Mouse (Mus musculus): Measurements from ENCODE around the gene Ppm1m. TPM values are rescaled to one million over a fixed set of nuclear protein-coding genes. Genes with fewer than 3 reads are reported as not detected.
"Not testable (repeated sequence)": the region's sequence is repeated elsewhere in the genome, so short reads cannot be mapped to it uniquely, and the experiment has no call there.

Gene Ppm1m
- polyA plus RNA-seq, 1 experiment from 2014 or later = 18.7 TPM

GRCm38 (mm10) chr9:106177799-106178198, 21.7 kb downstream of the Ppm1m start:
- peaks cover 65% of the 10 kb centered on the region for H3K36me3 ChIP-seq
- peaks cover 37% of the 10 kb centered on the region for H3K4me1 ChIP-seq (replicated peaks)
- no peak overlapping the region for H3K4me3 ChIP-seq
- no peak overlapping the region for H3K4me2 ChIP-seq
- WGBS = 89% methylated on average over 6 of the region's 6 CpGs
- H3K27ac ChIP-seq (replicated peaks) = no peak overlapping the region
- H3K9me3 ChIP-seq = no peaks in the 10 kb centered on the region
- no peak overlapping the region for H3K9ac ChIP-seq
- no peak for ATAC-seq (ENCODE audit: low read depth)
- H3K27me3 ChIP-seq = no peaks in the 10 kb centered on the region

- H3K4me3 ChIP-seq = no peak overlapping the region
- H3K9me3 ChIP-seq = no peaks in the 10 kb centered on the region
- no peak overlapping the region for H3K9ac ChIP-seq
- WGBS = 78% methylated on average over 5 of the region's 5 CpGs
- H3K36me3 ChIP-seq = peaks cover 55% of the 10 kb centered on the region
- H3K4me1 ChIP-seq (replicated peaks) = peaks cover 47% of the 10 kb centered on the region
- no peak for ATAC-seq (ENCODE audit: low read depth)
- no peak overlapping the region for H3K27ac ChIP-seq (replicated peaks)
- H3K4me2 ChIP-seq = no peak overlapping the region
- H3K27me3 ChIP-seq = no peaks in the 10 kb centered on the region
Observed at GRCm38 (mm10) chr9:106176769-106177168, 22.8 kb downstream of the Ppm1m start.

GRCm38 (mm10) chr9:106175552-106176200, 23.9 kb downstream of the Ppm1m start:
- Histone ChIP-seq H3K4me1 (replicated peaks) (peaks cover 47% of the 10 kb centered on the region), H3K4me3 (no peak overlapping the region), H3K9ac (no peak overlapping the region), H3K27me3 (no peaks in the 10 kb centered on the region), H3K9me3 (no peaks in the 10 kb centered on the region), H3K4me2 (0 out of 2 replicates have a peak overlapping the region, but pooled peaks have one; percentile 1), H3K36me3 (peaks cover 44% of the 10 kb centered on the region), H3K27ac (replicated peaks) (no peak overlapping the region)
- ATAC-seq (ENCODE audit: low read depth) = no peak
- whole genome bisulfite sequencing = 81% methylated on average over 3 of the region's 3 CpGs

GRCm38 (mm10) chr9:106173363-106173762, 26.2 kb downstream of the Ppm1m start:
- H3K36me3 ChIP-seq = peaks cover 24% of the 10 kb centered on the region
- H3K9me3 ChIP-seq = no peaks in the 10 kb centered on the region
- no peaks in the 10 kb centered on the region for H3K27me3 ChIP-seq
- WGBS = 64% methylated on average over 2 of the region's 2 CpGs
- H3K9ac ChIP-seq = no peak overlapping the region
- peak overlapping the region; percentile 74 for H3K4me3 ChIP-seq
- no peak for ATAC-seq (ENCODE audit: low read depth)
- peak overlapping the region; percentile 94 for H3K4me2 ChIP-seq
- H3K4me1 ChIP-seq (replicated peaks) = peaks cover 56% of the 10 kb centered on the region
- no peak overlapping the region for H3K27ac ChIP-seq (replicated peaks)

GRCm38 (mm10) chr9:106172527-106172926, 27.0 kb downstream of the Ppm1m start:
- WGBS = 43% methylated on average over 3 of the region's 3 CpGs
- no peaks in the 10 kb centered on the region for H3K9me3 ChIP-seq
- H3K4me3 ChIP-seq = peak overlapping the region; percentile 74
- H3K27ac ChIP-seq (replicated peaks) = no peak overlapping the region
- H3K36me3 ChIP-seq = peaks cover 16% of the 10 kb centered on the region
- peak overlapping the region; percentile 92 for H3K9ac ChIP-seq
- peaks cover 56% of the 10 kb centered on the region for H3K4me1 ChIP-seq (replicated peaks)
- ATAC-seq (ENCODE audit: low read depth) = no peak
- H3K27me3 ChIP-seq = no peaks in the 10 kb centered on the region
- H3K4me2 ChIP-seq = peak overlapping the region; percentile 94

- H3K36me3 ChIP-seq = peaks cover 6% of the 10 kb centered on the region; the same call in 1 of the 2 replicates
- no peaks in the 10 kb centered on the region for H3K9me3 ChIP-seq
- 1% methylated on average over 30 of the region's 30 CpGs for WGBS
- H3K27ac ChIP-seq (replicated peaks) = peak overlapping the region; percentile 99
- ATAC-seq (ENCODE audit: low read depth) = peak; percentile 81
- peak overlapping the region; percentile 74 for H3K4me3 ChIP-seq
- H3K27me3 ChIP-seq = no peaks in the 10 kb centered on the region
- peak overlapping the region; percentile 94 for H3K4me2 ChIP-seq
- peaks cover 55% of the 10 kb centered on the region for H3K4me1 ChIP-seq (replicated peaks)
- peak overlapping the region; percentile 92 for H3K9ac ChIP-seq
Observed at GRCm38 (mm10) chr9:106171346-106172158, 28.0 kb downstream of the Ppm1m start.

GRCm38 (mm10) chr9:106170556-106171345, 28.8 kb downstream of the Ppm1m start, which contains the start of gene Wdr82:
TSS of gene Wdr82 (plus strand) at chr9:106170928.
- Histone ChIP-seq H3K4me3 (peak within 1 kb of the TSS; percentile 74), H3K4me1 (replicated peaks) (peaks cover 47% of the 10 kb centered on the region), H3K4me2 (peak within 1 kb of the TSS; percentile 94), H3K27ac (replicated peaks) (peak within 1 kb of the TSS; percentile 99), H3K27me3 (no peaks in the 10 kb centered on the region), H3K9ac (peak within 1 kb of the TSS; percentile 92), H3K9me3 (no peaks in the 10 kb centered on the region), H3K36me3 (no peaks in the 10 kb centered on the region)
- peak; percentile 90 for ATAC-seq (ENCODE audit: low read depth)
- WGBS = under 1% methylated on average over 81 of the region's 81 CpGs

GRCm38 (mm10) chr9:106169917-106170316, 29.6 kb downstream of the Ppm1m start:
- Histone ChIP-seq H3K4me2 (peak overlapping the region; percentile 94), H3K9ac (peak overlapping the region; percentile 92), H3K36me3 (no peaks in the 10 kb centered on the region), H3K9me3 (no peaks in the 10 kb centered on the region), H3K4me3 (peak overlapping the region; percentile 74), H3K27me3 (no peaks in the 10 kb centered on the region), H3K4me1 (replicated peaks) (peaks cover 39% of the 10 kb centered on the region), H3K27ac (replicated peaks) (peak overlapping the region; percentile 99)
- 39% methylated on average over 6 of the region's 6 CpGs for WGBS
- no peak for ATAC-seq (ENCODE audit: low read depth)

GRCm38 (mm10) chr9:106169006-106169405, 30.5 kb downstream of the Ppm1m start:
- H3K4me2 ChIP-seq = not testable (repeated sequence)

GRCm38 (mm10) chr9:106167703-106168102, 31.8 kb downstream of the Ppm1m start:
- Histone ChIP-seq H3K4me2 (no peak overlapping the region), H3K36me3 (no peaks in the 10 kb centered on the region), H3K9ac (no peak overlapping the region), H3K4me3 (no peak overlapping the region), H3K27me3 (no peaks in the 10 kb centered on the region; the same call in 1 of the 2 replicates), H3K9me3 (no peaks in the 10 kb centered on the region), H3K4me1 (replicated peaks) (peaks cover 17% of the 10 kb centered on the region), H3K27ac (replicated peaks) (no peak overlapping the region)
- WGBS = 36% methylated on average over 1 of the region's 1 CpGs
- no peak for ATAC-seq (ENCODE audit: low read depth)

More at GRCm38 (mm10) chr9:106169006-106169405, 30.5 kb downstream of the Ppm1m start:
- ATAC-seq (ENCODE audit: low read depth); H3K9ac ChIP-seq; H3K36me3 ChIP-seq; H3K4me3 ChIP-seq; H3K27me3 ChIP-seq; H3K27ac ChIP-seq (replicated peaks); H3K9me3 ChIP-seq: not testable (repeated sequence)
- peaks cover 30% of the 10 kb centered on the region for H3K4me1 ChIP-seq (replicated peaks)
- WGBS = 88% methylated on average over 1 of the region's 1 CpGs

- 81% methylated on average over 3 of the region's 3 CpGs for WGBS
Observed at GRCm38 (mm10) chr9:106167241-106167640, 32.3 kb downstream of the Ppm1m start.

More at GRCm38 (mm10) chr9:106167241-106167640, 32.3 kb downstream of the Ppm1m start:
- H3K27ac ChIP-seq (replicated peaks) = no peak overlapping the region
- ATAC-seq (ENCODE audit: low read depth) = no peak
- H3K36me3 ChIP-seq = no peaks in the 10 kb centered on the region
- peaks cover 13% of the 10 kb centered on the region for H3K4me1 ChIP-seq (replicated peaks)
- H3K4me3 ChIP-seq = no peak overlapping the region
- no peaks in the 10 kb centered on the region; the same call in 1 of the 2 replicates for H3K27me3 ChIP-seq
- no peak overlapping the region for H3K4me2 ChIP-seq
- no peak overlapping the region for H3K9ac ChIP-seq
- H3K9me3 ChIP-seq = no peaks in the 10 kb centered on the region
